21 mouse cellular contexts compared by ENCODE assay signal in genomic region chr19:30147306-30147705, GRCm38 (mm10). TPM values are rescaled to one million over a fixed set of nuclear protein-coding genes. Genes with fewer than 3 reads are reported as not detected.
DNase-seq lines count a peak whose midpoint lies in the region; ATAC-seq and TF ChIP-seq lines count a peak whose summit lies in the region.
"Had no signal": no experiment of that assay in that cellular context is flagged by ENCODE, and none has a peak within 500 bp of the region (broad histone marks: within the 10 kb centered on the region; RNA-seq: fewer than 3 reads in every experiment).

No protein-coding gene starts in this region.

- TF ChIP-seq EP300 in liver, postnatal 0 days (IDR thresholded peaks at IDR 0.05; ENCODE audit: low read depth) = no peak

- peak overlapping the region; percentile 84 for H3K27ac ChIP-seq in liver, postnatal 0 days (ENCODE audit: low read depth)
- H3K27ac ChIP-seq in intestine, embryonic 16.5 days (ENCODE audit: low read length) = no peak overlapping the region
- H3K27ac ChIP-seq: embryonic facial prominence, embryonic 10.5 days; embryonic facial prominence, embryonic 12.5 days; forebrain, embryonic 10.5 days; forebrain, embryonic 12.5 days had no signal

- 0 out of 2 replicates have a peak, but pooled peaks cover 2% of the 10 kb centered on the region for H3K36me3 ChIP-seq in liver, postnatal 0 days (replicated peaks; ENCODE audit: insufficient read depth, low read length)
- no peaks in the 10 kb centered on the region for H3K36me3 ChIP-seq in intestine, embryonic 16.5 days (ENCODE audit: control insufficient read depth, insufficient read depth, low read length)
- H3K36me3 ChIP-seq: embryonic facial prominence, embryonic 12.5 days; G1E had no signal

- DNase-seq in liver, postnatal 0 days = no peak
- DNase-seq in liver (no peak), NIH3T3 (ENCODE audit: low read depth) (peak; percentile 76)
- peak; percentile 44 for DNase-seq in fibroblast of lung, adult 2 months (ENCODE audit: low read depth)
- DNase-seq in kidney, postnatal 25 days = no peak
- DNase-seq: adrenal gland, adult 8-10 months; adrenal gland, postnatal 14 days; adrenal gland, postnatal 36 days; cerebellum, adult 11-12 months; cerebellum, adult 2 months; cerebellum, adult 9-10 months; cerebellum, postnatal 10 days; cerebellum, postnatal 25 days had no signal

- no peak for TF ChIP-seq CTCF in liver, postnatal 0 days (IDR thresholded peaks at IDR 0.05; ENCODE audit: low read depth)

- H3K4me2 ChIP-seq in liver, postnatal 0 days (ENCODE audit: low read depth, low read length) = no peak overlapping the region
- no peak overlapping the region for H3K4me2 ChIP-seq in intestine, embryonic 16.5 days (ENCODE audit: low read depth, low read length)
- H3K4me2 ChIP-seq: embryonic facial prominence, embryonic 12.5 days; forebrain, embryonic 12.5 days had no signal

- WGBS in liver, postnatal 0 days (ENCODE audit: insufficient replicate concordance) = 74% methylated on average over 4 of the region's 4 CpGs
- WGBS in intestine, embryonic 16.5 days = 86% methylated on average over 4 of the region's 4 CpGs

- H3K4me3 ChIP-seq in liver, postnatal 0 days (ENCODE audit: low read depth, low read length) = no peak overlapping the region
- no peak overlapping the region for H3K4me3 ChIP-seq in intestine, embryonic 16.5 days (ENCODE audit: low read length)
- H3K4me3 ChIP-seq: embryonic facial prominence, embryonic 10.5 days; embryonic facial prominence, embryonic 12.5 days; forebrain, embryonic 10.5 days; forebrain, embryonic 12.5 days had no signal

- no peak overlapping the region for H3K9ac ChIP-seq in liver, postnatal 0 days (replicated peaks)
- no peak overlapping the region for H3K9ac ChIP-seq in intestine, embryonic 16.5 days (ENCODE audit: low read depth, low read length)
- H3K9ac ChIP-seq: embryonic facial prominence, embryonic 12.5 days; forebrain, embryonic 12.5 days had no signal

- H3K27me3 ChIP-seq in liver, postnatal 0 days (ENCODE audit: insufficient read depth, low read length) = no peaks in the 10 kb centered on the region
- no peaks in the 10 kb centered on the region for H3K27me3 ChIP-seq in intestine, embryonic 16.5 days (replicated peaks; ENCODE audit: control insufficient read depth, insufficient read depth, low read length)
- H3K27me3 ChIP-seq: embryonic facial prominence, embryonic 12.5 days; forebrain, embryonic 12.5 days had no signal

- ATAC-seq in liver, postnatal 0 days = no peak
- no peak for ATAC-seq in intestine, embryonic 16.5 days
- ATAC-seq: forebrain, embryonic 14.5 days; forebrain, embryonic 16.5 days had no signal

- no peaks in the 10 kb centered on the region for H3K9me3 ChIP-seq in liver, postnatal 0 days (ENCODE audit: low read length)
- no peaks in the 10 kb centered on the region for H3K9me3 ChIP-seq in intestine, embryonic 16.5 days (ENCODE audit: control insufficient read depth, low read length)
- H3K9me3 ChIP-seq: embryonic facial prominence, embryonic 10.5 days; embryonic facial prominence, embryonic 12.5 days; forebrain, embryonic 10.5 days; forebrain, embryonic 12.5 days; G1E had no signal

- H3K4me1 ChIP-seq in liver, postnatal 0 days (ENCODE audit: insufficient read depth) = 0 out of 2 replicates have a peak, but pooled peaks cover 5% of the 10 kb centered on the region
- no peaks in the 10 kb centered on the region for H3K4me1 ChIP-seq in intestine, embryonic 16.5 days (ENCODE audit: control insufficient read depth, insufficient read depth, low read length)
- H3K4me1 ChIP-seq: embryonic facial prominence, embryonic 12.5 days; forebrain, embryonic 12.5 days had no signal

RNA-seq across cellular contexts. Expression of gene Gldc, which starts 27.9 kb away (rescaled TPM):
- polyA plus RNA-seq in liver, postnatal 0 days (2015; fragmentation: Nextera tagmentation; extraction: Ambion mirVana) = 33.2 and 34.6 TPM in 2 replicates
- 0.75 and 1.3 TPM in 2 replicates for polyA plus RNA-seq in intestine, embryonic 16.5 days (2015; fragmentation: Nextera tagmentation; extraction: Ambion mirVana)
- polyA plus RNA-seq: G1E had no signal

Comparison
In these comparisons a context has a peak if more than half of its experiments do, and no peak if none do; other contexts are left out.
1. DNase-seq: peak in NIH3T3 (single experiment) and fibroblast of lung, adult 2 months (single experiment); none in liver, postnatal 0 days (single experiment), liver (single experiment) and kidney, postnatal 25 days (0 of 2).
2. RNA of gene Gldc, which starts 27.9 kb away (polyA plus RNA-seq): 33.2 to 34.6 TPM in liver, postnatal 0 days; 0.75 to 1.3 TPM in intestine, embryonic 16.5 days; every median in the first group is over 10 times any median in the second.